Mouse (Mus musculus) liver, postnatal 0 days (tissue): ENCODE results near the gene Axl. TPM values are rescaled to one million over a fixed set of nuclear protein-coding genes. Genes with fewer than 3 reads are reported as not detected.

Experiments used
- ATAC-seq: fragments of 200-750 bp; cut with Nextera tagmentation; 2 replicates; pipeline ENCODE4 v1.8.0; 2017; ENCODE audit warnings: mild to moderate bottlenecking, moderate library complexity
- DNase-seq: peaks from one replicate; pipeline ENCODE4 v3.0.0-alpha.2; 2016
- H3K27ac ChIP-seq: fragments of 300-500 bp; sonication (generic); 2 replicates; pipeline ENCODE4 v1.5.1; 2014; ENCODE audit warnings: antibody characterized with exemption, moderate library complexity, mild to moderate bottlenecking, low read depth
- H3K27me3 ChIP-seq: fragments of 300-500 bp; sonication (generic); 2 replicates; pipeline ENCODE4 v1.6.1; 2014; ENCODE audit warnings: low read length, control low read depth, mixed read lengths; ENCODE audit not compliant: insufficient read depth
- H3K36me3 ChIP-seq: fragments of 300-500 bp; sonication (generic); replicated peaks from 2 replicates; pipeline ENCODE4 v1.6.1; 2014; ENCODE audit warnings: mild to moderate bottlenecking, control low read depth, low read length, moderate library complexity, mixed read lengths; ENCODE audit not compliant: insufficient read depth
- H3K4me1 ChIP-seq: fragments of 300-500 bp; sonication (generic); 2 replicates; pipeline ENCODE4 v1.6.1; 2014; ENCODE audit warnings: antibody characterized with exemption, mild to moderate bottlenecking, control low read depth; ENCODE audit not compliant: insufficient read depth
- H3K4me2 ChIP-seq: fragments of 300-500 bp; sonication (generic); 2 replicates; pipeline ENCODE4 v1.6.1; 2014; ENCODE audit warnings: low read depth, mild to moderate bottlenecking, low read length, moderate library complexity, mixed read lengths
- H3K4me3 ChIP-seq: fragments of 300-500 bp; sonication (generic); 2 replicates; pipeline ENCODE4 v1.5.1; 2014; ENCODE audit warnings: low read depth, low read length
- H3K9ac ChIP-seq: fragments of 300-500 bp; sonication (generic); replicated peaks from 2 replicates; pipeline ENCODE4 v1.6.1; 2014; ENCODE audit warnings: mild to moderate bottlenecking, moderate library complexity
- H3K9me3 ChIP-seq: fragments of 300-500 bp; sonication (generic); 2 replicates; pipeline ENCODE4 v1.6.1; 2016; ENCODE audit warnings: mild to moderate bottlenecking, control low read depth, low read length, mixed read lengths
- CTCF ChIP-seq: sonication (generic); IDR thresholded peaks from 2 replicates; pipeline ENCODE4 v1.5.1; 2016; ENCODE audit warnings: antibody characterized with exemption, low read depth
- EP300 ChIP-seq: IDR thresholded peaks from 2 replicates; pipeline ENCODE4 v1.6.1; 2016; ENCODE audit warnings: antibody characterized with exemption, low read depth, mild to moderate bottlenecking
- WGBS: fragments of 180-500 bp; shearing (Covaris S2); extraction: QIAGEN DNeasy Blood & Tissue Kit; methylation state at CpG from one replicate; pipeline ENCODE4 v1.1.7; 2014; ENCODE audit not compliant: insufficient replicate concordance; 5-methylcytosine and 5-hydroxymethylcytosine counted together
- polyA plus RNA-seq: library from polyadenylated mRNA; unstranded; fragments of >200 nt; fragmentation: Nextera tagmentation; extraction: Ambion mirVana; gene quantifications from 2 replicates; pipeline ENCODE4 v1.2.1, GENCODE M21; 2015

Axl gene
- polyA plus RNA-seq, 1 experiment from 2014 or later = 26.6 TPM

DNA sequence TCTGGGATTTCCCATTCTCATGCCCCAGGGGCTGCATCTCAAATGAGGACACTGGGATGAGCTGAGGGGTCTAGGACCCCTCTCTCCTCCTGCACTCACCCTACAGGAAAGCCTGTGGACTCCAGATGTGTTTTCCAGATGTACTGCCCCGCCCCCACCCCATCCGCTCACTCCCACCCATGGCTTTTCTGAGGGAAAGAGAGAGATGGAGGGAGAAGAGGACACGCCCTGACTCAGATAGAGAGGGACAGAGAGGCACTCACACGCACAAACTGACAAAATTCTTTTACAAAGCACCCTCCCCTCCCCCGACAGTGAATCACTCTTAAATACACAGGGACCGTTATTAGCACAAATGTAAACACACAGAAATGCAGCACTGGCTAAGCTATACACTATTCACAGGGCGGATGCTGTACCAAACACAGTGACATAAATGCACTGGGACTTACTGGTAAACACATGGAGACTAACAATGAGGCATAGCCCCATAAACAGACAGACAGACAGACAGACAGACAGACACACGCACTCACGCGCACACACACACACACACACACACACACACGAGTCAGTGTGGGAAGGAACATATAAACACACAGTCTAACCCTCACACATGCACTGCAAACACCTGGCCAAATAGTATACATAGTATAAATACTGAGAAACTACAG is 6.4 kb downstream of the Axl start:
- Histone ChIP-seq H3K4me1 (peaks cover 18% of the 10 kb centered on the region), H3K4me2 (peak overlapping the region; percentile 69), H3K9ac (0 out of 2 replicates have a peak overlapping the region, but pooled peaks have one; percentile 55), H3K27ac (peak overlapping the region; percentile 66), H3K4me3 (peak overlapping the region; percentile 31; the same call in 1 of the 2 replicates), H3K9me3 (no peaks in the 10 kb centered on the region), H3K27me3 (0 out of 2 replicates have a peak, but pooled peaks cover under 1% of the 10 kb centered on the region), H3K36me3 (no peaks in the 10 kb centered on the region)
- DNase-seq (no peak), ATAC-seq (peak; percentile 52)
- TF ChIP-seq EP300 = no peak
- TF ChIP-seq CTCF = no peak
- 31% methylated on average over 11 of the region's 11 CpGs for WGBS

DNA sequence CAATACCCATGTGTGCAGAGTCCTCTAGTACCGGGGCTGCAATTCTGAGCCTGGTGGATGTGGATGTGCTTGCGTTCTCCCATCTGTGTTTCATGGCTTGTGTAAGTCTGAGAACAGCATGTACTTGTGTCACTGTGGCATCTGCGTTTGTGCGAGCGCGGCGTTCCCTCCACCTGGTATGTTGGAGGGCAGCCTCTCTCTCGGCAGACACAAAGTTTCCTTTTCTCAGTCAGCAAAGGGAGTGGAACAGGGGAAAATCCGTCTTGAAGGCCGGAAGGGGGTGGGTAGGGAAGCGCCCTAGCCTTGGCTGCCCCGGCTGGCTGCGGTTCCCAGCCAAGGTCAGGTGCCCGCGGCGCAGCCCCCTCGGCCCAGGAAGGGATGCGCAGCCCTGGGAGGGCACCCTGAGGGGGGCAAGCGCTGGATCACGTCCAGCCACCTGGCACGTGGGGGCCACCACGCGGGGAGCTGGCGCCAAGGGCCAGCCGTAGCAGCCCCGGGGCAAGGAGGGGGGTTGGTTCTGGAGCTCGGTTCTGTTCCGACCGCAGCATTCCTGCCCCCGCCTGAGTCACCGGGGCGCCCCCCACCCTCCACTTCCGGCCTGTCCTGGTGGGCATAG is 7.1 kb downstream of the Axl start:
- no peak for DNase-seq
- peak overlapping the region; percentile 66 for H3K27ac ChIP-seq

DNA sequence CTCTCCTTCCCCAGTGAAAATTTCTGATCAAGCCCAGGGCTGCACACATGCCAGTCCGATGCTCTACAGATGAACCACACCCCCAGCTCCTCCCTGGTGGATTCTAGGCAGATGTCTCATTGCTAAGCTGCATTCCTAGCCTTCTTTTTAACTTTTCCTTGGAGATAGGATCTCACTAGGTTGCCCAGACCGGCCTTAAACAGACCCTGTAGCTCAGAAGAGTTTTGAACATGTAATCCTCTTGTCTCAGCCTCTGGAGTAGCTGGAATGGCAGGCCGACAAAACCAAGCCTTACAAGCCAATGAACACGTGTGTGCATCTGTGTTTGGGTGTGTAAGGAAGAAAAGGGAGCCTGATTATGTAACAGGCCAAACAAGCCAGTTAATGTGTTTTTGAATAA is 7.8 kb downstream of the Axl start:
- no peaks in the 10 kb centered on the region for H3K27me3 ChIP-seq
- H3K9ac ChIP-seq = no peak overlapping the region

More for the DNA sequence above, 7.1 kb downstream of the Axl start:
- Histone ChIP-seq H3K27me3 (no peaks in the 10 kb centered on the region), H3K9me3 (no peaks in the 10 kb centered on the region), H3K36me3 (no peaks in the 10 kb centered on the region), H3K9ac (peak overlapping the region; percentile 55; the same call in 1 of the 2 replicates), H3K4me1 (peaks cover 18% of the 10 kb centered on the region), H3K4me2 (peak overlapping the region; percentile 69), H3K4me3 (peak overlapping the region; percentile 31)
- peak; percentile 32; the same call in 1 of the 2 replicates for ATAC-seq
- 8% methylated on average over 32 of the region's 33 CpGs for WGBS
- TF ChIP-seq CTCF (no peak), EP300 (no peak)

DNA sequence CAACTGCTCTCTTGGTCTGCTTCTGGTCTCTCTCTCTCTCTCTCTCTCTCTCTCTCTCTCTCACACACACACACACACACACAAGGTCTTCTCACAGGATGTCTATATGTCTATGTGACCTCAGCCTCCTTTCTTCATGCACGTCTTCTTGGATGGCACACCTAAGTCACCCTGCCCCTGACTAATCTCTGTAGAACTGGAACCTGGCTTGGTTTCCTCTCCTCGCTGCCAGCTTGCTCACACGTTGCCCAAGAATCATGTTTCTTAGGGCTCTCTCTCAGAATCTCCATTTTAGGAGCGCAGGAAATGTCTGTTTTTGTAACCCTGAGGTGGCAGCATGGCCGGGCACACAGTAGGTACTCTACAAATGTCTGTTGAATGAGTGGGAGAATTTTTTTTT is 8.5 kb downstream of the Axl start:
- DNase-seq = no peak
- 74% methylated on average over 5 of the region's 5 CpGs for WGBS
- H3K27ac ChIP-seq = no peak overlapping the region

More for the DNA sequence above, 7.8 kb downstream of the Axl start:
- no peak for TF ChIP-seq CTCF
- no peak for TF ChIP-seq EP300
- Histone ChIP-seq H3K4me3 (no peak overlapping the region), H3K4me2 (no peak overlapping the region), H3K27ac (no peak overlapping the region), H3K4me1 (peaks cover 18% of the 10 kb centered on the region), H3K9me3 (no peaks in the 10 kb centered on the region), H3K36me3 (no peaks in the 10 kb centered on the region)
- no peak for ATAC-seq
- WGBS = 44% methylated on average over 4 of the region's 4 CpGs
- DNase-seq = no peak

DNA sequence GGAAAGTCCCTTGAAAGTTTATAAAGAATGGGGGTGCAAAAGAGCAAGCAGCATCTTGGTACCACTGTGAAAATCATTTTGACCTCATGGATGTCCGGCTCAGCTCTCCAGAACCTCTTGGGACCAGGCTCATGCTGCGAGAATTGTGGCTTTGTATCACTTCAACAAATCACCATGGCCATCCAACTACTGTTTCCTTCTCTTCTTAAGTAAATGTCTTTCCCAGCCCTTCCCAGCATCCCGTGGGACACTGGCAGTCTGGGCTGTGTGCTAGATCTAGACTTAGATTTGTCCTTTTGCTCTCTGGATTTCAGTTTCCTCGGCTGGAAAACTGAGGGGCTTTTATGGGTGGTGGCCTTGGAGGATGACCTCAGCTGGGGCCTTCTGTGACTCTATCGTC is 20.3 kb downstream of the Axl start:
- 77% methylated on average over 5 of the region's 5 CpGs for WGBS
- H3K27me3 ChIP-seq = no peaks in the 10 kb centered on the region

More for the DNA sequence above, 8.5 kb downstream of the Axl start:
- no peak for ATAC-seq
- Histone ChIP-seq H3K4me2 (no peak overlapping the region), H3K4me3 (no peak overlapping the region), H3K9ac (no peak overlapping the region), H3K36me3 (no peaks in the 10 kb centered on the region), H3K27me3 (no peaks in the 10 kb centered on the region), H3K9me3 (no peaks in the 10 kb centered on the region), H3K4me1 (peaks cover 18% of the 10 kb centered on the region)
- TF ChIP-seq EP300 = no peak

DNA sequence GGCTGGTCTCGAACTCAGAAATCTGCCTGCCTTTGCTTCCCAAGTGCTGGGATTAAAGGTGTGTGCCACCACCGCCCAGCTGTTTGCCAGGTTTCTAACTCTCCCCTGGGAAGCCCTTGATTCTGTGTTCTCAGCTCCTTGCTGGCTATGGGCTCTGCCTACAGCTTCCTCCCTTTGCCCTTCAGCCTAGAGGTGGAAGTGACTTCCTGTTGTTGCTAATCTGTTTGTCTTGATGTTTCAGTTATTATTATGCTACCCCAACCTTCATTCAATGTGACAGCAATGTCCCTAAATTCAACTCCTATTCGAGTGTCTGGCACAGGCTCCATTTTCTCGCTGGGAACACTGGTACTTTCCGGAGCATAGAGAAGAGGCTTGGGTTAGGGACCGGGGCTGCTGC is 22.4 kb downstream of the Axl start:
- no peaks in the 10 kb centered on the region for H3K4me1 ChIP-seq
- ATAC-seq = no peak
- H3K4me3 ChIP-seq = no peak overlapping the region
- no peak overlapping the region for H3K9ac ChIP-seq
- no peaks in the 10 kb centered on the region for H3K36me3 ChIP-seq
- no peak overlapping the region for H3K4me2 ChIP-seq
- H3K9me3 ChIP-seq = no peaks in the 10 kb centered on the region
- no peak for TF ChIP-seq CTCF
- TF ChIP-seq EP300 = no peak
- no peak for DNase-seq
- H3K27me3 ChIP-seq = no peaks in the 10 kb centered on the region
- WGBS = 71% methylated on average over 6 of the region's 6 CpGs
- no peak overlapping the region for H3K27ac ChIP-seq

More for the DNA sequence above, 20.3 kb downstream of the Axl start:
- no peak overlapping the region for H3K27ac ChIP-seq
- H3K4me3 ChIP-seq = no peak overlapping the region
- no peaks in the 10 kb centered on the region for H3K4me1 ChIP-seq
- no peak overlapping the region for H3K9ac ChIP-seq
- no peak for ATAC-seq
- no peak for TF ChIP-seq EP300
- TF ChIP-seq CTCF = no peak
- no peak overlapping the region for H3K4me2 ChIP-seq
- no peak for DNase-seq
- H3K36me3 ChIP-seq = no peaks in the 10 kb centered on the region
- H3K9me3 ChIP-seq = no peaks in the 10 kb centered on the region
